Mouse (Mus musculus) stomach, postnatal 0 days (tissue): Measurements from ENCODE around the gene Cldnd2. TPM values are rescaled to one million over a fixed set of nuclear protein-coding genes. Genes with fewer than 3 reads are reported as not detected.

Source experiments
- ATAC-seq: fragments of 200-750 bp; cut with Nextera tagmentation; 2 replicates; pipeline ENCODE4 v1.8.0; 2017; ENCODE audit not compliant: low FRiP score, low TSS enrichment
- DNase-seq: peaks from one replicate; pipeline ENCODE4 v3.0.0-alpha.2; 2016; ENCODE audit warnings: low spot score
- H3K27ac ChIP-seq: fragments of 300-500 bp; sonication (generic); replicated peaks from 2 replicates; pipeline ENCODE4 v1.5.1; 2014; ENCODE audit warnings: mild to moderate bottlenecking, control low read depth
- H3K27me3 ChIP-seq: fragments of 300-500 bp; sonication (generic); 2 replicates; pipeline ENCODE4 v1.6.1; 2014; ENCODE audit warnings: low read length; ENCODE audit not compliant: control insufficient read depth, insufficient read depth
- H3K36me3 ChIP-seq: fragments of 300-500 bp; sonication (generic); 2 replicates; pipeline ENCODE4 v1.6.1; 2014; ENCODE audit warnings: low read length, mixed read lengths; ENCODE audit not compliant: control insufficient read depth, insufficient read depth
- H3K4me1 ChIP-seq: fragments of 300-500 bp; sonication (generic); replicated peaks from 2 replicates; pipeline ENCODE4 v1.6.1; 2014; ENCODE audit warnings: antibody characterized with exemption; ENCODE audit not compliant: control insufficient read depth, insufficient read depth
- H3K4me2 ChIP-seq: fragments of 300-500 bp; sonication (generic); replicated peaks from 2 replicates; pipeline ENCODE4 v1.6.1; 2014; ENCODE audit warnings: low read depth, mild to moderate bottlenecking, control low read depth, moderate library complexity
- H3K4me3 ChIP-seq: fragments of 300-500 bp; sonication (generic); 2 replicates; pipeline ENCODE4 v1.5.1; 2014; ENCODE audit warnings: low read depth, low read length, control low read depth
- H3K9ac ChIP-seq: fragments of 300-500 bp; sonication (generic); 2 replicates; pipeline ENCODE4 v1.6.1; 2014; ENCODE audit warnings: mild to moderate bottlenecking, low read length, control low read depth, mixed read lengths
- H3K9me3 ChIP-seq: fragments of 300-500 bp; sonication (generic); 2 replicates; pipeline ENCODE4 v1.6.1; 2016; ENCODE audit warnings: low read length; ENCODE audit not compliant: control insufficient read depth
- CTCF ChIP-seq: IDR thresholded peaks from 2 replicates; pipeline ENCODE4 v1.5.1; 2016; ENCODE audit warnings: antibody characterized with exemption, low read depth, mild to moderate bottlenecking, moderate library complexity
- EP300 ChIP-seq: optimal IDR thresholded peaks from 2 replicates; pipeline ENCODE3; 2016; ENCODE audit warnings: antibody characterized with exemption
- WGBS: fragments of 180-500 bp; shearing (Covaris S2); extraction: QIAGEN DNeasy Blood & Tissue Kit; methylation state at CpG from one replicate; pipeline ENCODE4 v1.1.7; 2014; 5-methylcytosine and 5-hydroxymethylcytosine counted together
- polyA plus RNA-seq: library from polyadenylated mRNA; unstranded; fragments of >200 nt; fragmentation: Nextera tagmentation; extraction: Ambion mirVana; gene quantifications from 2 replicates; pipeline ENCODE4 v1.2.1, GENCODE M21; 2015

Gene Cldnd2
- polyA plus RNA-seq, 1 experiment from 2014 or later: not detected

- no peak for TF ChIP-seq CTCF
- TF ChIP-seq EP300: no peak
- peak; percentile 35 for DNase-seq
- H3K27ac ChIP-seq: peak overlapping the region; percentile 98
- peak overlapping the region; percentile 71 for H3K9ac ChIP-seq
- H3K27me3 ChIP-seq: no peaks in the 10 kb centered on the region
- no peaks in the 10 kb centered on the region for H3K36me3 ChIP-seq
- no peaks in the 10 kb centered on the region for H3K9me3 ChIP-seq
- H3K4me1 ChIP-seq: peaks cover 5% of the 10 kb centered on the region; the same call in 1 of the 2 replicates
- no peak for ATAC-seq
- H3K4me2 ChIP-seq: peak overlapping the region; percentile 69
- peak overlapping the region; percentile 54 for H3K4me3 ChIP-seq
- 8% methylated on average over 9 of the region's 9 CpGs for WGBS
Measured at GRCm38 (mm10) chr7:43442684-43443083, 2.1 kb downstream of the Cldnd2 start.

GRCm38 (mm10) chr7:43443126-43443916, 2.7 kb downstream of the Cldnd2 start:
- Histone ChIP-seq H3K9ac (peak overlapping the region; percentile 71), H3K4me2 (peak overlapping the region; percentile 69), H3K27ac (peak overlapping the region; percentile 98), H3K4me3 (peak overlapping the region; percentile 54), H3K4me1 (peaks cover 5% of the 10 kb centered on the region; the same call in 1 of the 2 replicates), H3K36me3 (no peaks in the 10 kb centered on the region), H3K9me3 (no peaks in the 10 kb centered on the region), H3K27me3 (no peaks in the 10 kb centered on the region)
- TF ChIP-seq CTCF (no peak; the same call in 1 of the 2 replicates), EP300 (no peak)
- WGBS: under 1% methylated on average over 36 of the region's 36 CpGs
- DNase-seq (peak; percentile 87), ATAC-seq (peak; percentile 94)

DNA sequence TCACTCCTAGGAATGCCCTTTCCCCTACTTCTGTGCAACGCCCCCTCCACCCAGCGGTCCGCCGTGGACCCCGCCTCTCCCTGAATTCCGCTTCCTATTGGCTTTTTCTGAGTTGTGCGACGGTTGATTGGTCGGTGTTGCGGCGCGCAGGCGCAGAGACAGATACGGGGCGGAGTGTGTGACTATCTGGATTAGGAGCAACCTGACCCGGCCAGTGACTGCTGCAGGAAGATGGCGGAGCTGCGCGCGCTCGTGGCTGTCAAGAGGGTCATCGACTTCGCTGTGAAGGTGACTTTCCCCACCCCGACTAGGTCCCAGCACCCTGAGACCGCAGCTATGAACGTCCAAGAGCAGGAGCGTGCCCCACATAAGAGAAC, 3.3 kb downstream of the Cldnd2 start, which contains the start of the genes Etfb and Gm45233:
Gene Etfb, plus strand, starts transcription at position 167 of the 377 bp plus-strand sequence.
Gene Gm45233, plus strand, starts transcription at position 212 of the 377 bp plus-strand sequence.
- ATAC-seq: peak; percentile 97
- H3K4me1 ChIP-seq: peaks cover 5% of the 10 kb centered on the region; the same call in 1 of the 2 replicates

DNA sequence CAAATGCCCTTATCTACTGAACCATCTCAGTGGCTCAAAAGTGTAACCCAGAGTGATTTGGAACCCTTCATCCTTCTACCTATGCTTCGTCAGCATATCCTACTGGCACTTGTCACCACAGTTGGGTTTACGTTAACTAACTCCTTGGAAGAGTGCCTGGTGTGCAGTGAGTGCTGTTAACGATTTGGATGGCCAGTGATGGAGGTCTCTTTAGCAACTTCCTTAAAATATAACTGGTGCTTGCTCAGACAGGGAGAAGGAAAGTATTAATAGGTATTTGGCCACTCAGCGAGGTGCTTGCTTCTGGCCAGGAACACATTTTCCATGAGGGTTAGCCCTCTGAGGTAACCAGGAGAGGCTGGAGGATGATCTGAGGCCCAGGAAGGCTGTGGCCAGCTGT, 7.2 kb downstream of the Cldnd2 start:
- ATAC-seq (no peak), DNase-seq (no peak)
- H3K9ac ChIP-seq: no peak overlapping the region
- no peaks in the 10 kb centered on the region for H3K27me3 ChIP-seq
- 64% methylated on average over 4 of the region's 4 CpGs for WGBS
- no peak overlapping the region for H3K27ac ChIP-seq
- H3K4me3 ChIP-seq: no peak overlapping the region
- H3K4me1 ChIP-seq: peaks cover 2% of the 10 kb centered on the region; the same call in 1 of the 2 replicates
- TF ChIP-seq EP300 (no peak), CTCF (no peak)
- H3K9me3 ChIP-seq: no peaks in the 10 kb centered on the region
- H3K4me2 ChIP-seq: no peak overlapping the region
- H3K36me3 ChIP-seq: peaks cover 4% of the 10 kb centered on the region; the same call in 1 of the 2 replicates

More for the DNA sequence above, 3.3 kb downstream of the Cldnd2 start, which contains the start of the genes Etfb and Gm45233:
- WGBS: under 1% methylated on average over 26 of the region's 27 CpGs
- TF ChIP-seq EP300: no peak
- peak; percentile 23 for TF ChIP-seq CTCF
- Histone ChIP-seq H3K36me3 (no peaks in the 10 kb centered on the region), H3K27ac (peak within 1 kb of the TSS; percentile 98), H3K4me2 (peak within 1 kb of the TSS; percentile 69), H3K9ac (peak within 1 kb of the TSS; percentile 71), H3K9me3 (no peaks in the 10 kb centered on the region), H3K27me3 (no peaks in the 10 kb centered on the region), H3K4me3 (peak within 1 kb of the TSS; percentile 54)
- peak; percentile 96 for DNase-seq

- Histone ChIP-seq H3K27ac (no peak overlapping the region), H3K4me3 (no peak overlapping the region), H3K9me3 (no peaks in the 10 kb centered on the region), H3K36me3 (peaks cover 4% of the 10 kb centered on the region), H3K4me2 (no peak overlapping the region), H3K27me3 (no peaks in the 10 kb centered on the region), H3K4me1 (0 out of 2 replicates have a peak, but pooled peaks cover 2% of the 10 kb centered on the region), H3K9ac (no peak overlapping the region)
- WGBS: 82% methylated on average over 3 of the region's 3 CpGs
- no peak for DNase-seq
- ATAC-seq: no peak
- TF ChIP-seq CTCF (no peak), EP300 (no peak)
Measured at GRCm38 (mm10) chr7:43448246-43448645, 7.7 kb downstream of the Cldnd2 start.

DNA sequence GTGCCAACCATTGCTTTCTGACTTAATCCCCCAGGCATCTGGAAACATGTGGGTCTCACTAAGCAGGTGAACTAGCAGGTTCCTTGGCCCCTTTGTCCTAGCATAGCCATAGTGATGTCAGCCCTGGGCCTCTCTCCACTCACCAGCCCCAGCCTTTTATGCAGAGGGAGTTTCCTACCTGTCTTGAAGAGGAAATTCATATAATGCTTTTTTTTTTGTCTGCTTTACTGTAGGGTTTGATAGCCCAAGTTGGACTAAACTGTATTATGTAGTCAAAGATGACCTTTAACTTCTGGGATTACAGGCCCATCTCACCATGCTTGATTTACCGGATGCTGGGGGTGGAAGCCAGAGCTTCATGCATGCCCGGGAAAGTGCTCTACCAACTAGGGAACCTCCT, 9.2 kb downstream of the Cldnd2 start:
- 88% methylated on average over 2 of the region's 2 CpGs for WGBS
- DNase-seq: no peak
- no peaks in the 10 kb centered on the region for H3K4me1 ChIP-seq

More for the DNA sequence above, 9.2 kb downstream of the Cldnd2 start:
- Histone ChIP-seq H3K9me3 (no peaks in the 10 kb centered on the region), H3K27ac (no peak overlapping the region), H3K4me2 (no peak overlapping the region), H3K4me3 (no peak overlapping the region), H3K36me3 (peaks cover 10% of the 10 kb centered on the region), H3K27me3 (no peaks in the 10 kb centered on the region), H3K9ac (no peak overlapping the region)
- no peak for ATAC-seq
- TF ChIP-seq CTCF (no peak), EP300 (no peak)
